Mouse (Mus musculus) kidney, postnatal 0 days (tissue): ENCODE data around the gene Mon2. TPM values are rescaled to one million over a fixed set of nuclear protein-coding genes. Genes with fewer than 3 reads are reported as not detected.

Source experiments
- ATAC-seq: fragments of 200-750 bp; cut with Nextera tagmentation; replicated peaks from 2 replicates; pipeline ENCODE4 v1.8.0; 2017; ENCODE audit warnings: low read depth, moderate number of reproducible peaks, moderate TSS enrichment, moderate library complexity; ENCODE audit not compliant: low FRiP score
- DNase-seq: peaks from one replicate; pipeline ENCODE4 v3.0.0-alpha.2; 2016; ENCODE audit warnings: low spot score
- H3K27ac ChIP-seq: fragments of 300-500 bp; sonication (generic); 2 replicates; pipeline ENCODE4 v1.5.1; 2014; ENCODE audit warnings: mild to moderate bottlenecking
- H3K27me3 ChIP-seq: fragments of 300-500 bp; sonication (generic); 2 replicates; pipeline ENCODE4 v1.6.1; 2014; ENCODE audit warnings: low read length, mixed read lengths; ENCODE audit not compliant: insufficient read depth
- H3K36me3 ChIP-seq: fragments of 300-500 bp; sonication (generic); 2 replicates; pipeline ENCODE4 v1.6.1; 2014; ENCODE audit warnings: low read length, mixed read lengths; ENCODE audit not compliant: insufficient read depth
- H3K4me1 ChIP-seq: fragments of 300-500 bp; sonication (generic); replicated peaks from 2 replicates; pipeline ENCODE4 v1.6.1; 2014; ENCODE audit warnings: antibody characterized with exemption, low read length, mixed read lengths; ENCODE audit not compliant: insufficient read depth
- H3K4me2 ChIP-seq: fragments of 300-500 bp; sonication (generic); 2 replicates; pipeline ENCODE4 v1.6.1; 2014; ENCODE audit warnings: mild to moderate bottlenecking, low read length, moderate library complexity, mixed read lengths
- H3K4me3 ChIP-seq: fragments of 300-500 bp; sonication (generic); replicated peaks from 2 replicates; pipeline ENCODE4 v1.5.1; 2014; ENCODE audit warnings: low read depth, low read length
- H3K9ac ChIP-seq: fragments of 300-500 bp; sonication (generic); 2 replicates; pipeline ENCODE4 v1.6.1; 2014; ENCODE audit warnings: low read depth, low read length
- H3K9me3 ChIP-seq: fragments of 300-500 bp; sonication (generic); replicated peaks from 2 replicates; pipeline ENCODE4 v1.6.1; 2016; ENCODE audit warnings: low read length, inconsistent platforms, mixed read lengths
- CTCF ChIP-seq: IDR thresholded peaks from 2 replicates; pipeline ENCODE4 v1.5.1; 2016; ENCODE audit warnings: antibody characterized with exemption, low read depth, mild to moderate bottlenecking, moderate library complexity
- WGBS: fragments of 180-500 bp; shearing (Covaris S2); extraction: QIAGEN DNeasy Blood & Tissue Kit; methylation state at CpG from one replicate; pipeline ENCODE4 v1.1.7; 2014; 5-methylcytosine and 5-hydroxymethylcytosine counted together
- polyA plus RNA-seq: library from polyadenylated mRNA; unstranded; fragments of >200 nt; fragmentation: Nextera tagmentation; extraction: Ambion mirVana; gene quantifications from 2 replicates; pipeline ENCODE4 v1.2.1, GENCODE M21; 2015

Mon2 gene
- polyA plus RNA-seq, 1 experiment from 2014 or later: 25.5 TPM

GRCm38 (mm10) chr10:123110548-123110947 is 34.2 kb upstream of the Mon2 start:
- no peak for DNase-seq
- WGBS: 91% methylated on average over 11 of the region's 11 CpGs
- no peak overlapping the region for H3K4me3 ChIP-seq
- H3K36me3 ChIP-seq: peaks cover 15% of the 10 kb centered on the region
- H3K9me3 ChIP-seq: no peaks in the 10 kb centered on the region
- H3K27me3 ChIP-seq: no peaks in the 10 kb centered on the region
- ATAC-seq: no peak
- H3K4me2 ChIP-seq: no peak overlapping the region
- 0 out of 2 replicates have a peak, but pooled peaks cover 5% of the 10 kb centered on the region for H3K4me1 ChIP-seq
- no peak overlapping the region for H3K9ac ChIP-seq
- H3K27ac ChIP-seq: no peak overlapping the region
- TF ChIP-seq CTCF: no peak

DNA sequence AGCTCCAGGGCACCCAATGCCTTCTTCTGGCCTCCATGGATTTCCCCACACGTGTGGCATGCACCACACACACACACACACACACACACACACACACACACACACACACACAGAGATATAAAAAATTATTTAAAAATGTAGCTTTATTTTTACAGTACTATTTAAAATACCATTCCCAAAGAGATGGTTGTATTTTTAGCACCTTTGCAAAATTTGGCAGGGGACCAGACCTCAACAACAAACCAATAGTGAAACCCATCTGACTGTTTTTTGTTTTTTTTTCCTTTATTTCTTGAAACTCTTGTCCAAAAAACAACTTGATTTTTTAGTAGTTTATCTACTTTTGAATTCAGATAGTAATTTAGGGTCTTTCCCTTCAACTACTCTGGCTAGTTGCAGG is 32.2 kb upstream of the Mon2 start:
- H3K4me1 ChIP-seq: 0 out of 2 replicates have a peak, but pooled peaks cover 5% of the 10 kb centered on the region
- no peaks in the 10 kb centered on the region for H3K9me3 ChIP-seq
- ATAC-seq (no peak), DNase-seq (no peak)
- 0 out of 2 replicates have a peak, but pooled peaks cover 4% of the 10 kb centered on the region for H3K36me3 ChIP-seq
- H3K9ac ChIP-seq: no peak overlapping the region
- H3K4me3 ChIP-seq: no peak overlapping the region
- no peak overlapping the region for H3K27ac ChIP-seq
- WGBS: 60% methylated on average over 1 of the region's 1 CpGs
- H3K4me2 ChIP-seq: no peak overlapping the region
- TF ChIP-seq CTCF: no peak
- H3K27me3 ChIP-seq: no peaks in the 10 kb centered on the region

DNA sequence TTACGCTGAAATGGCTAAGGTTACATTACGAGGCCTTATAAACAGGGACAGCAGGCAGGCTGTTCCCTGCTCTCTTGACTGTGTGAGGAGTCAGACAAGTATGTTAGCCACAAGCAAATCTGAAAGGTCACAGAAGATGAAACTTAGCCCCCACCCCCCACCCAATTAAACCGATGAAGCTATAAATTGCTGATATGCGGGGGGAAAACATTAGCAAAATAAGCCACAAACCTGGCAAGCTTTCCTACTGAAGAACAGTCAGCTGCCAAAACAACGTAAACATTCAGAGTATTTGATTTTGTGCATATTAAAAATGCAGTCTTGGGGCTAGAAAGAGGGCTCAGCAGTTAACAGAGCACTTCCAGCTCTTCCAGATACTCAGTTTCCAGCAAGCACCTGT is 31.8 kb upstream of the Mon2 start:
- no peak for ATAC-seq
- no peak for TF ChIP-seq CTCF
- no peak overlapping the region for H3K27ac ChIP-seq

GRCm38 (mm10) chr10:123101303-123101702 is 25.0 kb upstream of the Mon2 start:
- Histone ChIP-seq H3K36me3 (no peaks in the 10 kb centered on the region), H3K4me3 (no peak overlapping the region), H3K9ac (no peak overlapping the region), H3K4me1 (no peaks in the 10 kb centered on the region), H3K4me2 (no peak overlapping the region), H3K9me3 (no peaks in the 10 kb centered on the region), H3K27ac (no peak overlapping the region), H3K27me3 (no peaks in the 10 kb centered on the region)
- ATAC-seq: no peak
- TF ChIP-seq CTCF: no peak
- no peak for DNase-seq
- 74% methylated on average over 1 of the region's 1 CpGs for WGBS

More for the DNA sequence above, 31.8 kb upstream of the Mon2 start:
- H3K4me1 ChIP-seq: 0 out of 2 replicates have a peak, but pooled peaks cover 5% of the 10 kb centered on the region
- H3K36me3 ChIP-seq: 0 out of 2 replicates have a peak, but pooled peaks cover 4% of the 10 kb centered on the region
- DNase-seq: no peak
- no peaks in the 10 kb centered on the region for H3K27me3 ChIP-seq
- H3K9me3 ChIP-seq: no peaks in the 10 kb centered on the region
- 60% methylated on average over 5 of the region's 5 CpGs for WGBS
- H3K9ac ChIP-seq: no peak overlapping the region
- H3K4me3 ChIP-seq: no peak overlapping the region
- no peak overlapping the region for H3K4me2 ChIP-seq

DNA sequence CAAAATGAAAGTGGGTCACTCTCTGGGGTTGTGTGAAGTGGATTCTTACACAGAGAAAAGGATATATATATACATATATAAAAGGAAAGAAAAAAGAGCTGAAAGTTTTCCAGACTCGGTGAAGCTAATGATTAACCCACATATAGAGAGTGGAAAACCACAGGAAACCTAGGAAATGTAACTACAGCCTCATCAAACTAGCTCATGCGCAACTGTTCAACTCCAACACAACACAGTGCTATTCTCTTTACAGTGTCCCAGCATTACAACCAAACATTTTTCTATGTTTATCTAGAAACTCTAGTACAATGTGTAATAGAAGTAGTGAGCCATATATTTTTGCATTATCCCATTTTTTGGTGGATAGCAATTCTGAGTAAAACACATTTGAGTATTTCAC is 24.3 kb upstream of the Mon2 start:
- H3K27me3 ChIP-seq: no peaks in the 10 kb centered on the region
- no peak overlapping the region for H3K4me2 ChIP-seq
- no peak for ATAC-seq
- DNase-seq: peak; percentile 27
- no peak overlapping the region for H3K9ac ChIP-seq
- H3K4me1 ChIP-seq: no peaks in the 10 kb centered on the region
- TF ChIP-seq CTCF: no peak
- H3K36me3 ChIP-seq: no peaks in the 10 kb centered on the region
- 61% methylated on average over 2 of the region's 2 CpGs for WGBS
- H3K9me3 ChIP-seq: no peaks in the 10 kb centered on the region
- no peak overlapping the region for H3K4me3 ChIP-seq
- H3K27ac ChIP-seq: no peak overlapping the region

DNA sequence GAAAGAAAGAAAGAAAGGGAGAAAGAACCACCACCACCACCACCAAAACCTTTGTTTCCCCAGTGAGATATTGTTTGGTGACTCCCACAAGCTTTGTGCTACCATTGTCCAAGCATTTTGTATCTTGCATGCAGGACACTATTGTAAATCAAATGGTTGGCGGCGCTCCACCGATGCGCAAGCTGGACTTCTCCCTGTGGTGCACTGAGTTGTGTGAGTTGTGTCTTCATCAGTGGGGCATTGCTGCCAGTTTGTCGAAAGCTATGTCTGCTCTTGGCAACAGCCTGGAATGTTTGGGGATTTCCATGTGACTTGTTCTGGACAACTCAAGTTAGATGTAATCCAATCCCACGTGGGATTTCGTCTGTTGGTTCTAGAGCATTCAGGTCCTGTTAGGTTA is 18.2 kb upstream of the Mon2 start:
- H3K36me3 ChIP-seq: no peaks in the 10 kb centered on the region
- DNase-seq (no peak), ATAC-seq (no peak)
- TF ChIP-seq CTCF: no peak
- no peak overlapping the region for H3K4me2 ChIP-seq
- H3K4me1 ChIP-seq: no peaks in the 10 kb centered on the region
- H3K9me3 ChIP-seq: no peaks in the 10 kb centered on the region
- H3K27me3 ChIP-seq: no peaks in the 10 kb centered on the region
- H3K4me3 ChIP-seq: no peak overlapping the region
- H3K27ac ChIP-seq: no peak overlapping the region
- no peak overlapping the region for H3K9ac ChIP-seq
- WGBS: 76% methylated on average over 7 of the region's 7 CpGs

GRCm38 (mm10) chr10:123092577-123092976 is 16.3 kb upstream of the Mon2 start:
- no peak overlapping the region for H3K4me2 ChIP-seq
- TF ChIP-seq CTCF: no peak
- H3K27ac ChIP-seq: no peak overlapping the region
- no peak for DNase-seq
- 78% methylated on average over 3 of the region's 3 CpGs for WGBS
- no peaks in the 10 kb centered on the region for H3K4me1 ChIP-seq
- no peaks in the 10 kb centered on the region for H3K36me3 ChIP-seq
- no peak for ATAC-seq
- H3K9ac ChIP-seq: no peak overlapping the region
- H3K4me3 ChIP-seq: no peak overlapping the region
- H3K9me3 ChIP-seq: no peaks in the 10 kb centered on the region
- no peaks in the 10 kb centered on the region for H3K27me3 ChIP-seq
